Mouse (Mus musculus) liver, postnatal 0 days (tissue): ENCODE results near the gene Sprr1b.

ENCODE experiments used
- CTCF ChIP-seq: sonication (generic); IDR thresholded peaks from 2 replicates; pipeline ENCODE4 v1.5.1; 2016; ENCODE audit warnings: antibody characterized with exemption, low read depth
- EP300 ChIP-seq: IDR thresholded peaks from 2 replicates; pipeline ENCODE4 v1.6.1; 2016; ENCODE audit warnings: antibody characterized with exemption, low read depth, mild to moderate bottlenecking

GRCm38 (mm10) chr3:92485863-92486262 lies 47.3 kb upstream of the Sprr1b start, which contains the start of gene Sprr1a:
- TF ChIP-seq CTCF = no peak
- TF ChIP-seq EP300 = no peak
